Mouse (Mus musculus): ENCODE measurements at regions not wholly inside any gene's neighbourhood (a gene's known extent, or its start where the extent isn't known, plus 50 kb on each side); places are given as distances from the start of the nearest gene placed in this dataset.

GRCm38 (mm10) chr6:22541603-22542002 is 185.6 kb upstream of the Fam3c start:
- Histone ChIP-seq H3K4me3 (ENCODE audit: low read length) (no peak overlapping the region), H3K36me3 (ENCODE audit: control insufficient read depth, insufficient read depth) (no peaks in the 10 kb centered on the region), H3K27me3 (ENCODE audit: control insufficient read depth, insufficient read depth, low read length) (no peaks in the 10 kb centered on the region), H3K9ac (ENCODE audit: low read length) (no peak overlapping the region), H3K9me3 (replicated peaks; ENCODE audit: control insufficient read depth, low read length) (no peaks in the 10 kb centered on the region), H3K4me1 (ENCODE audit: control insufficient read depth, insufficient read depth, low read length) (no peaks in the 10 kb centered on the region), H3K4me2 (ENCODE audit: low read depth, low read length) (no peak overlapping the region), H3K27ac (ENCODE audit: low read length) (no peak overlapping the region)
- WGBS = 65% methylated on average over 2 of the region's 2 CpGs
- ATAC-seq (replicated peaks; ENCODE audit: extremely low read depth, insufficient read depth, low FRiP score) = no peak

- Histone ChIP-seq H3K27ac (ENCODE audit: low read length) (no peak overlapping the region), H3K27me3 (ENCODE audit: control insufficient read depth, insufficient read depth, low read length) (no peaks in the 10 kb centered on the region), H3K4me1 (ENCODE audit: control insufficient read depth, insufficient read depth, low read length) (no peaks in the 10 kb centered on the region), H3K4me2 (ENCODE audit: low read depth, low read length) (no peak overlapping the region), H3K4me3 (ENCODE audit: low read length) (no peak overlapping the region), H3K36me3 (ENCODE audit: control insufficient read depth, insufficient read depth) (no peaks in the 10 kb centered on the region), H3K9ac (ENCODE audit: low read length) (no peak overlapping the region), H3K9me3 (replicated peaks; ENCODE audit: control insufficient read depth, low read length) (no peaks in the 10 kb centered on the region)
- 86% methylated on average over 4 of the region's 4 CpGs for WGBS
- no peak for ATAC-seq (replicated peaks; ENCODE audit: extremely low read depth, insufficient read depth, low FRiP score)
Measured at GRCm38 (mm10) chr6:22538254-22538653, 182.2 kb upstream of the Fam3c start.

DNA sequence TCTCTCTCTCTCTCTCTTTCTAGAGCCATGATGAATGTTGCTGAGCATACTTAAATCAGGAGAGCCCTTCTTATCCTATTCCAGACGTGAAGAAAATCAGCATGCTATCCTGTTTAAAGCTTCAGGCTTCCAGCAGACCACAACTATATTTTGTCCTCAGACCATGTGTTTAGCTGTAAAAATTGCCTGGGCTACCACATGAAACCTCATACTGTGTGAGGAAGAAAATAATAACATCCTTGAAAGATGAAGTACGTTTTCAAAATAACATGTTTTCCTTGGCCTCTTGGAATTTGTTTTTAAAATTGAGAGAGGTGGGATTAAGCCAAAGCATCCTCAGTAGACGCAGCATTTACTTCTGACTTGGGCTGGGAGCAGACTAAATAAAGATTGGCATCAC is 168.3 kb upstream of the Fam3c start:
- Histone ChIP-seq H3K27me3 (ENCODE audit: control insufficient read depth, insufficient read depth, low read length) (no peaks in the 10 kb centered on the region), H3K4me2 (ENCODE audit: low read depth, low read length) (no peak overlapping the region), H3K9me3 (replicated peaks; ENCODE audit: control insufficient read depth, low read length) (no peaks in the 10 kb centered on the region), H3K9ac (ENCODE audit: low read length) (no peak overlapping the region), H3K4me1 (ENCODE audit: control insufficient read depth, insufficient read depth, low read length) (no peaks in the 10 kb centered on the region), H3K36me3 (ENCODE audit: control insufficient read depth, insufficient read depth) (no peaks in the 10 kb centered on the region), H3K4me3 (ENCODE audit: low read length) (no peak overlapping the region), H3K27ac (ENCODE audit: low read length) (no peak overlapping the region)
- 59% methylated on average over 3 of the region's 3 CpGs for WGBS
- ATAC-seq (replicated peaks; ENCODE audit: extremely low read depth, insufficient read depth, low FRiP score) = no peak

- Histone ChIP-seq H3K4me3 (ENCODE audit: low read length) (no peak overlapping the region), H3K9me3 (replicated peaks; ENCODE audit: control insufficient read depth, low read length) (no peaks in the 10 kb centered on the region), H3K27ac (ENCODE audit: low read length) (no peak overlapping the region), H3K27me3 (ENCODE audit: control insufficient read depth, insufficient read depth, low read length) (no peaks in the 10 kb centered on the region), H3K9ac (ENCODE audit: low read length) (no peak overlapping the region), H3K4me1 (ENCODE audit: control insufficient read depth, insufficient read depth, low read length) (no peaks in the 10 kb centered on the region), H3K4me2 (ENCODE audit: low read depth, low read length) (no peak overlapping the region), H3K36me3 (ENCODE audit: control insufficient read depth, insufficient read depth) (no peaks in the 10 kb centered on the region)
- ATAC-seq (replicated peaks; ENCODE audit: extremely low read depth, insufficient read depth, low FRiP score) = no peak
- WGBS = 78% methylated on average over 9 of the region's 9 CpGs
Measured at GRCm38 (mm10) chr6:22523582-22524234, 167.7 kb upstream of the Fam3c start.

DNA sequence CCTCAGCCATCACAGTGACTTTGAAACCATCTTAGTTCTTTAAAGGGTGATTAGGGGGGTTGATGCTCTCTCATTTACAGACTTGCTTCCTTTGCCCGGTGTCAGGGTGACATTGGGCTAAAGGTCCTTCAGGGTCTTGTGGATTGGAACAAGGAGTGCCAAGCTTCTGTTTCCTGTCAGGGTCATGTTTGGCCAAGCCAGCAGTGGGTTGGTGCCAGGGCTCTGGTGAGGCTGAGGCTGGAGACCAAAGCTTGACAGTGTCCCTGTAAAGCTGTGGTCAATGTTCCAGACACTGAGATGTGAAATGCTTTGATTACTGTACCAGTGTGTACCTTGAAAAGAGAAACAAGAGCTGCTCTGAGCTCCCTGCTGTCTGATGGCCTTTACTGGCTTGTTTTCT is 150.8 kb upstream of the Fam3c start:
- Histone ChIP-seq H3K9me3 (replicated peaks; ENCODE audit: control insufficient read depth, low read length) (no peaks in the 10 kb centered on the region; the same call in 1 of the 2 replicates), H3K4me3 (ENCODE audit: low read length) (no peak overlapping the region), H3K27me3 (ENCODE audit: control insufficient read depth, insufficient read depth, low read length) (no peaks in the 10 kb centered on the region), H3K4me2 (ENCODE audit: low read depth, low read length) (no peak overlapping the region), H3K4me1 (ENCODE audit: control insufficient read depth, insufficient read depth, low read length) (no peaks in the 10 kb centered on the region), H3K36me3 (ENCODE audit: control insufficient read depth, insufficient read depth) (no peaks in the 10 kb centered on the region), H3K9ac (ENCODE audit: low read length) (no peak overlapping the region), H3K27ac (ENCODE audit: low read length) (no peak overlapping the region)
- WGBS = 78% methylated on average over 1 of the region's 1 CpGs
- no peak for ATAC-seq (replicated peaks; ENCODE audit: extremely low read depth, insufficient read depth, low FRiP score)

GRCm38 (mm10) chr6:22497306-22497705 is 141.3 kb upstream of the Fam3c start:
- 67% methylated on average over 9 of the region's 9 CpGs for WGBS
- no peak for ATAC-seq (replicated peaks; ENCODE audit: extremely low read depth, insufficient read depth, low FRiP score)

GRCm38 (mm10) chr6:22496471-22496870 is 140.4 kb upstream of the Fam3c start:
- no peaks in the 10 kb centered on the region for H3K36me3 ChIP-seq (ENCODE audit: control insufficient read depth, insufficient read depth)
- 87% methylated on average over 1 of the region's 1 CpGs for WGBS

More at GRCm38 (mm10) chr6:22497306-22497705, 141.3 kb upstream of the Fam3c start:
- no peak overlapping the region for H3K27ac ChIP-seq (ENCODE audit: low read length)
- H3K27me3 ChIP-seq (ENCODE audit: control insufficient read depth, insufficient read depth, low read length) = no peaks in the 10 kb centered on the region
- no peaks in the 10 kb centered on the region for H3K9me3 ChIP-seq (replicated peaks; ENCODE audit: control insufficient read depth, low read length)
- H3K9ac ChIP-seq (ENCODE audit: low read length) = no peak overlapping the region
- H3K4me2 ChIP-seq (ENCODE audit: low read depth, low read length) = no peak overlapping the region
- peaks cover 4% of the 10 kb centered on the region; the same call in 1 of the 2 replicates for H3K4me1 ChIP-seq (ENCODE audit: control insufficient read depth, insufficient read depth, low read length)
- no peak overlapping the region for H3K4me3 ChIP-seq (ENCODE audit: low read length)
- H3K36me3 ChIP-seq (ENCODE audit: control insufficient read depth, insufficient read depth) = no peaks in the 10 kb centered on the region

GRCm38 (mm10) chr6:22493632-22494260 is 137.7 kb upstream of the Fam3c start:
- no peak for ATAC-seq (replicated peaks; ENCODE audit: extremely low read depth, insufficient read depth, low FRiP score)
- 38% methylated on average over 11 of the region's 11 CpGs for WGBS
- Histone ChIP-seq H3K4me1 (ENCODE audit: control insufficient read depth, insufficient read depth, low read length) (peaks cover 4% of the 10 kb centered on the region; the same call in 1 of the 2 replicates), H3K27me3 (ENCODE audit: control insufficient read depth, insufficient read depth, low read length) (no peaks in the 10 kb centered on the region), H3K9me3 (replicated peaks; ENCODE audit: control insufficient read depth, low read length) (no peaks in the 10 kb centered on the region), H3K27ac (ENCODE audit: low read length) (no peak overlapping the region), H3K36me3 (ENCODE audit: control insufficient read depth, insufficient read depth) (no peaks in the 10 kb centered on the region), H3K4me3 (ENCODE audit: low read length) (no peak overlapping the region), H3K4me2 (ENCODE audit: low read depth, low read length) (peak overlapping the region; percentile 26; the same call in 1 of the 2 replicates), H3K9ac (ENCODE audit: low read length) (peak overlapping the region; percentile 20; the same call in 1 of the 2 replicates)

More at GRCm38 (mm10) chr6:22496471-22496870, 140.4 kb upstream of the Fam3c start:
- ATAC-seq (replicated peaks; ENCODE audit: extremely low read depth, insufficient read depth, low FRiP score) = no peak
- Histone ChIP-seq H3K4me1 (ENCODE audit: control insufficient read depth, insufficient read depth, low read length) (peaks cover 4% of the 10 kb centered on the region; the same call in 1 of the 2 replicates), H3K27ac (ENCODE audit: low read length) (no peak overlapping the region), H3K27me3 (ENCODE audit: control insufficient read depth, insufficient read depth, low read length) (no peaks in the 10 kb centered on the region), H3K4me3 (ENCODE audit: low read length) (no peak overlapping the region), H3K9me3 (replicated peaks; ENCODE audit: control insufficient read depth, low read length) (no peaks in the 10 kb centered on the region), H3K4me2 (ENCODE audit: low read depth, low read length) (no peak overlapping the region), H3K9ac (ENCODE audit: low read length) (no peak overlapping the region)

DNA sequence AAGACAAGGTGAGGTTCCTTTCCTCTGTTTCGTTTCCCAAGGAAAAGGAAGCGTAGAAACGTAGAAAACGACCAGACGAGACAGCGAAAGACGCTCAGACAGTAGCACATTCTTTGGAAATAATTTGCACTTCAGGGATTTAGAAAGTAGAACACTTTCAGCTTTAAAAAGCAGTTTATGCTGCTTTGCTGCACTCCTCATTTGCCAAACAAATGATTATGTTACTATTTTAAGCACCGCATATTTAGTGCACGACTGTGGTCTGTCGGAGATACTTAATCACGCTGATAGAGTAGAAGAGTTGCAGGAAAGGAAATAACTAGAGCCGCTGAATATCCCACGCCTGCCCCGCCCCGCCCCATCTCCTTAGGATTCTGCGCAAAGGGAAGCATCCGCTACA is 136.9 kb upstream of the Fam3c start:
- H3K4me2 ChIP-seq (ENCODE audit: low read depth, low read length) = peak overlapping the region; percentile 32
- WGBS = 65% methylated on average over 17 of the region's 17 CpGs
- ATAC-seq (replicated peaks; ENCODE audit: extremely low read depth, insufficient read depth, low FRiP score) = no peak

More for the DNA sequence above, 136.9 kb upstream of the Fam3c start:
- Histone ChIP-seq H3K4me3 (ENCODE audit: low read length) (no peak overlapping the region), H3K9me3 (replicated peaks; ENCODE audit: control insufficient read depth, low read length) (no peaks in the 10 kb centered on the region), H3K36me3 (ENCODE audit: control insufficient read depth, insufficient read depth) (no peaks in the 10 kb centered on the region), H3K27me3 (ENCODE audit: control insufficient read depth, insufficient read depth, low read length) (no peaks in the 10 kb centered on the region), H3K4me1 (ENCODE audit: control insufficient read depth, insufficient read depth, low read length) (peaks cover 4% of the 10 kb centered on the region; the same call in 1 of the 2 replicates), H3K27ac (ENCODE audit: low read length) (no peak overlapping the region), H3K9ac (ENCODE audit: low read length) (no peak overlapping the region)
